Mouse (Mus musculus): Measurements from ENCODE around the gene Coro7. TPM values are rescaled to one million over a fixed set of nuclear protein-coding genes. Genes with fewer than 3 reads are reported as not detected.
A peak's percentile ranks its signal among the peaks of the same experiment; 100 is the strongest.

Coro7 gene
- polyA plus RNA-seq, 1 experiment from 2014 or later: 13.1 TPM

DNA sequence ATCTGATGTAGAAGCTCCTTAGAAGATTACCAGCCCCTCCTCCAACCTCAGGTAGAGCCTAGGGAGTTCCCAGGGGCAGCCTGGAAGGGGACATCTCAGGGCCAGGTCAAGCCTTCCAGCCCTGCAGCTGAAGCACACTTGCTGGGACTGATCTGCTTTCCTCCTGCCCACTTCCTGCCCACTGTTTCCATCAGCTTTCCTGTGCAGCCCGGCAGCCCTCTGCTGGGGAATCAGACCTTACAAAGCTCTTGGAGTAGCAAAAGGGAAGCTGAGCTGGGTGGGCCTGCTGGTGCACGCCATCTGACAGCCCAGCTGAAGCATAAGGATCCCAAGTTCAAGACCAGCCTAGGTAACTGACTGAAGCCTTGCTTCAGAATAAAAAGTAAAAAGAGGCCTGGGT, 102.7 kb downstream of the Coro7 start:
- H3K4me3 ChIP-seq (replicated peaks; ENCODE audit: low read depth, low read length): no peak overlapping the region
- no peaks in the 10 kb centered on the region for H3K9me3 ChIP-seq (replicated peaks; ENCODE audit: low read length)
- no peaks in the 10 kb centered on the region for H3K36me3 ChIP-seq (ENCODE audit: insufficient read depth, low read length)
- no peak overlapping the region for H3K4me2 ChIP-seq (ENCODE audit: low read length)
- no peak overlapping the region for H3K27ac ChIP-seq
- H3K9ac ChIP-seq (ENCODE audit: low read depth, low read length): no peak overlapping the region
- no peaks in the 10 kb centered on the region for H3K27me3 ChIP-seq (ENCODE audit: insufficient read depth, low read length)
- 28% methylated on average over 2 of the region's 2 CpGs for WGBS
- H3K4me1 ChIP-seq (replicated peaks; ENCODE audit: insufficient read depth, low read length): no peaks in the 10 kb centered on the region
- no peak for ATAC-seq (replicated peaks; ENCODE audit: low FRiP score, low read depth)
- no peak for DNase-seq (ENCODE audit: low spot score)
- TF ChIP-seq CTCF (IDR thresholded peaks at IDR 0.05; ENCODE audit: low read depth): peak; percentile 3; the same call in 1 of the 2 replicates

Other genes with a start within 250 kb of the Coro7 start
- 8.5 and 11.6 TPM in 2 replicates for gene Srl, start 138.0 kb downstream of the Coro7 start, polyA plus RNA-seq (2015; fragmentation: Nextera tagmentation; extraction: Ambion mirVana)
- gene Tfap4, start 119.9 kb downstream of the Coro7 start, polyA plus RNA-seq (2015; fragmentation: Nextera tagmentation; extraction: Ambion mirVana): 17.2 and 19.6 TPM in 2 replicates
- 74.6 and 78.8 TPM in 2 replicates for gene Glis2, start 85.1 kb downstream of the Coro7 start, polyA plus RNA-seq (2015; fragmentation: Nextera tagmentation; extraction: Ambion mirVana)
- gene Pam16, start 54.8 kb downstream of the Coro7 start, polyA plus RNA-seq (2015; fragmentation: Nextera tagmentation; extraction: Ambion mirVana): 105 and 106 TPM in 2 replicates
- gene Vasn, start 39.8 kb downstream of the Coro7 start, polyA plus RNA-seq (2015; fragmentation: Nextera tagmentation; extraction: Ambion mirVana): 20.4 and 21.1 TPM in 2 replicates
- 87.8 and 89.3 TPM in 2 replicates for gene Dnaja3, start 39.8 kb downstream of the Coro7 start, polyA plus RNA-seq (2015; fragmentation: Nextera tagmentation; extraction: Ambion mirVana)
- gene Nmral1, start 39.6 kb upstream of the Coro7 start, polyA plus RNA-seq (2015; fragmentation: Nextera tagmentation; extraction: Ambion mirVana): 47.9 and 56.2 TPM in 2 replicates
- 102 and 107 TPM in 2 replicates for gene Hmox2, start 46.6 kb upstream of the Coro7 start, polyA plus RNA-seq (2015; fragmentation: Nextera tagmentation; extraction: Ambion mirVana)
- gene Cdip1, start 110.5 kb upstream of the Coro7 start, polyA plus RNA-seq (2015; fragmentation: Nextera tagmentation; extraction: Ambion mirVana): 81.1 and 91.2 TPM in 2 replicates
- gene 4930562C15Rik, start 155.6 kb upstream of the Coro7 start, polyA plus RNA-seq (2015; fragmentation: Nextera tagmentation; extraction: Ambion mirVana): 0.14 TPM in 1 of 2 replicates, not detected in the other
- gene Ubald1, start 200.5 kb upstream of the Coro7 start, polyA plus RNA-seq (2015; fragmentation: Nextera tagmentation; extraction: Ambion mirVana): 39.4 and 41.5 TPM in 2 replicates
- 85.9 and 99.0 TPM in 2 replicates for gene Mgrn1, start 206.5 kb upstream of the Coro7 start, polyA plus RNA-seq (2015; fragmentation: Nextera tagmentation; extraction: Ambion mirVana)

All from kidney, postnatal 0 days (tissue).